Mouse (Mus musculus) kidney, adult 10 weeks (tissue): ENCODE measurements around the gene Olfr1221. TPM values are rescaled to one million over a fixed set of nuclear protein-coding genes. Genes with fewer than 3 reads are reported as not detected.

Experiments
- polyA plus RNA-seq: library from polyadenylated mRNA; stranded (reverse); fragments of 350-450 nt; fragmentation: Illumina TruSeq; extraction: RNeasy Lipid Tissue Mini Kit (QIAGEN cat#74804); gene quantifications from one replicate; pipeline ENCODE4 v1.2.3, GENCODE M21; 2014; ENCODE audit warnings: low read depth, low replicate concordance

Olfr1221 gene
- not detected for polyA plus RNA-seq

DNA sequence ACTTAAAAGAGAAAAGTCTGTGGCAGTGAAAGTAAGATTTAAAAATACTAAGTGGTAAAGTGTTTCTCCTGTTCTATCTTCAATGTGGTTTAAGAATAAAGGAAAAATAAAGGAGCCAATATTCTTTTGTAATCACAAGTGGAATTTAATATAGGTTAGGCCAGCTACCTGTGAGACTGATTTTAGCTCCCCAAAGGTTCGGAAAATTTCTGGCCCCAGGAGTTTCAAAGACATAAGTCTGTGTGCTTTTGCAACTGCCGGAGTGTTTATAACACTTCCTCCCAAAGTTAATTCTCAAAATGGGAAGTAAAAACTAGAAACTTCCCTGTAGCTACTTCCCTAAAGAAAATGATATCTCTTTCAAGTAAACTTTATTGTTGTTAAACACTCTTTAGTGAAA lies at the start of gene Olfr1221:
Gene Olfr1221, minus strand, starts transcription at position 101 of the 400 bp plus-strand sequence.

DNA sequence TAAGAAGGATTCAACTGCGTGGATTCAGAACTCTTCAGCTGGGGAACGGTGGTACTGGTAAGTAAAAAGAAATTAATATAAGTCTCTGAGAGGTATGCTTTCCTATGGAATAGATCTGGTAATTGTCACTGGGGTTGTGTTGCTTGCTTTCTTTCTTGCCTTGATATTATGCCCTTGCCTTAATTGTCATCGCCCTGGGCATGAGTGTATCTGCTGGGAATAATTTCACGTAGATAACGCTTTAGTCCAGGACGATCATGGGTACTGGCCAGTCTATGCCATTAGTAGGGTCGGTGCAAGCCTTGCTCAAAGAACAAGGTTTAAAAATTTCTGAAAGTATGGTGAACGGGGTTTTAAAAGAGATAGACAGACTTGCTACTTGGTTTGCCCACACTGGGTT lies 46.9 kb upstream of the Olfr1221 start, which contains the start of gene Olfr1224-ps1:
Gene Olfr1224-ps1, minus strand, starts transcription at position 101 of the 400 bp plus-strand sequence.

GRCm38 (mm10) chr2:89151460-89151859 lies 34.4 kb upstream of the Olfr1221 start, which contains the start of gene Olfr1223:
TSS of gene Olfr1223 (minus strand) at chr2:89151560.

GRCm38 (mm10) chr2:89132954-89133353 lies 15.9 kb upstream of the Olfr1221 start, which contains the start of gene Olfr1222:
TSS of gene Olfr1222 (minus strand) at chr2:89133054.

GRCm38 (mm10) chr2:89106735-89107134 lies 10.3 kb downstream of the Olfr1221 start, which contains the start of gene Olfr1220:
TSS of gene Olfr1220 (minus strand) at chr2:89106835.

DNA sequence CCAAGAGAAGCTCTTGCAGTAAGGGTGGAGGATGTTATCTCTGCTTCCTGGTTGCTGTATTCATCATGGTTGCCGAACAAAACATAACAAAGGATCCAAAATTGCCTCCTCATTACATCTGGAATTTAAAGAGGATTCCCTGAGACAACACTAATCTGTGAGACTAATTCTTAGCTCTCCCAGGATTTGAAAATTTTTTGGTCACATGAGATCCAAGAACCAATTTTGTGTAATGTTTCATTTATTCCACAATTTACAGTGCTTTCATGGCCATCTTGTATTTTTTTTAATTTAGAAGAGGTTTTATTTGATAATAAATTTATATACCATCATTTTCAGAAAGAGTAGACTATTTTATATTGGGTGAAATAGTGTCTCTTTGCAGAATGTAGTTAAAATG lies 33.7 kb downstream of the Olfr1221 start, which contains the start of gene Olfr1219:
Gene Olfr1219, minus strand, starts transcription at position 101 of the 400 bp plus-strand sequence.

DNA sequence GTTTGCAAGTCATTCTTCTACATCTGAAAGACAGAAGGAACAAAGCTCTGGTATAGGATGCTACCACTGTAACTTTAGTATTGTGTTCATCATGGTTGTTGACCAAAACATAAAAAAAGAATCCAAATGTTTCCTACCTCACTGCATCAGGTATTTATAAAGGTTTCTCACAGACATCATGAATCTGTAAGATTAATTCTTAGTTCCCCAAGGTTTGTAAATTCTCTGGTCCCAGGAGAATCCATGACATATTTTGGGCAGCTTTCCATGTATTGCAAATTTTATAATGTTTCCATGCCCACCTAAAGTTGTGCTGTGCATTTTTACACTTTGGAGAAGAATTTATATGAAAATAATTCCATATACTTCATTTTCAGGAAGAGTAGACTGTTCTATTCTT lies 56.0 kb downstream of the Olfr1221 start, which contains the start of gene Olfr1218:
Gene Olfr1218, minus strand, starts transcription at position 101 of the 400 bp plus-strand sequence.

Other genes with a start within 250 kb of the Olfr1221 start
- gene Olfr1208, start 215.0 kb downstream of the Olfr1221 start, polyA plus RNA-seq: not detected
- gene Olfr1209, start 202.1 kb downstream of the Olfr1221 start, polyA plus RNA-seq: not detected
- not detected for gene Olfr1211, start 179.2 kb downstream of the Olfr1221 start, polyA plus RNA-seq
- gene Olfr1212, start 163.3 kb downstream of the Olfr1221 start, polyA plus RNA-seq: not detected
- gene Gm13762, start 137.0 kb downstream of the Olfr1221 start, polyA plus RNA-seq: not detected
- gene Olfr1214, start 124.6 kb downstream of the Olfr1221 start, polyA plus RNA-seq: not detected
- not detected for gene Olfr1215, start 110.3 kb downstream of the Olfr1221 start, polyA plus RNA-seq
- not detected for gene Olfr1216, start 98.9 kb downstream of the Olfr1221 start, polyA plus RNA-seq
- not detected for gene Olfr1217, start 85.2 kb downstream of the Olfr1221 start, polyA plus RNA-seq
- gene Olfr1218, start 56.1 kb downstream of the Olfr1221 start, polyA plus RNA-seq: not detected
- not detected for gene Olfr1219, start 33.8 kb downstream of the Olfr1221 start, polyA plus RNA-seq
- gene Olfr1220, start 10.4 kb downstream of the Olfr1221 start, polyA plus RNA-seq: not detected
- not detected for gene Olfr1222, start 15.8 kb upstream of the Olfr1221 start, polyA plus RNA-seq
- not detected for gene Olfr1223, start 34.3 kb upstream of the Olfr1221 start, polyA plus RNA-seq
- gene Olfr1224-ps1, start 46.8 kb upstream of the Olfr1221 start, polyA plus RNA-seq: not detected
- not detected for gene Olfr1225, start 57.4 kb upstream of the Olfr1221 start, polyA plus RNA-seq
- gene Olfr1226, start 82.8 kb upstream of the Olfr1221 start, polyA plus RNA-seq: not detected
- not detected for gene Olfr1228, start 136.8 kb upstream of the Olfr1221 start, polyA plus RNA-seq
- gene Olfr1229, start 170.7 kb upstream of the Olfr1221 start, polyA plus RNA-seq: not detected
- gene Olfr1230, start 180.0 kb upstream of the Olfr1221 start, polyA plus RNA-seq: not detected
- not detected for gene Olfr1231, start 189.8 kb upstream of the Olfr1221 start, polyA plus RNA-seq
- gene Olfr1232, start 212.4 kb upstream of the Olfr1221 start, polyA plus RNA-seq: not detected
- gene Olfr1233, start 225.1 kb upstream of the Olfr1221 start, polyA plus RNA-seq: not detected
- not detected for gene Olfr1234, start 247.6 kb upstream of the Olfr1221 start, polyA plus RNA-seq